Mouse (Mus musculus) right cerebral cortex, postnatal 10 days (tissue): ENCODE measurements around the gene Cript.
"Not testable (repeated sequence)": the region's sequence is repeated elsewhere in the genome, so short reads cannot be mapped to it uniquely, and the experiment has no call there.

Experiments
- DNase-seq, 2 experiments: peaks; one replicate each; pipeline ENCODE4 v3.0.0; 2021; ENCODE audit warnings: low spot score in 2 of 2

Gene Cript

GRCm38 (mm10) chr17:87050469-87051175 lies 25.3 kb downstream of the Cript start:
- peak; percentile 77 to 81 for DNase-seq

- DNase-seq: no peak
Measured at GRCm38 (mm10) chr17:87051652-87052051, 26.3 kb downstream of the Cript start.

GRCm38 (mm10) chr17:87052432-87052831 lies 27.1 kb downstream of the Cript start:
- no peak for DNase-seq

- no peak for DNase-seq
Measured at GRCm38 (mm10) chr17:87053921-87054320, 28.6 kb downstream of the Cript start.

GRCm38 (mm10) chr17:87055051-87055459 lies 29.7 kb downstream of the Cript start:
- peak; percentile 77 to 89 for DNase-seq

GRCm38 (mm10) chr17:87055663-87056062 lies 30.3 kb downstream of the Cript start:
- no peak for DNase-seq

GRCm38 (mm10) chr17:87056761-87057160 lies 31.4 kb downstream of the Cript start:
- DNase-seq: no peak

GRCm38 (mm10) chr17:87057486-87058266 lies 32.3 kb downstream of the Cript start:
- no peak for DNase-seq

GRCm38 (mm10) chr17:87062639-87063038 lies 37.3 kb downstream of the Cript start:
- no peak for DNase-seq

GRCm38 (mm10) chr17:87063461-87063860 lies 38.1 kb downstream of the Cript start:
- DNase-seq: no peak

GRCm38 (mm10) chr17:87063969-87064368 lies 38.6 kb downstream of the Cript start:
- no peak for DNase-seq

- no peak for DNase-seq
Measured at GRCm38 (mm10) chr17:87068997-87069396, 43.6 kb downstream of the Cript start.

GRCm38 (mm10) chr17:87072183-87072582 lies 46.8 kb downstream of the Cript start:
- not testable (repeated sequence) for DNase-seq

- DNase-seq: no peak
Measured at GRCm38 (mm10) chr17:87072766-87073440, 47.6 kb downstream of the Cript start.

GRCm38 (mm10) chr17:87073470-87073869 lies 48.1 kb downstream of the Cript start:
- no peak for DNase-seq

- DNase-seq: not testable (repeated sequence)
Measured at GRCm38 (mm10) chr17:87078217-87078616, 52.9 kb downstream of the Cript start.

- DNase-seq: no peak
Measured at GRCm38 (mm10) chr17:87080724-87081123, 55.4 kb downstream of the Cript start.

GRCm38 (mm10) chr17:87082547-87082946 lies 57.2 kb downstream of the Cript start:
- no peak for DNase-seq

- DNase-seq: no peak
Measured at GRCm38 (mm10) chr17:87083671-87084070, 58.3 kb downstream of the Cript start.
